Mouse (Mus musculus): ENCODE measurements at regions not wholly inside any gene's neighbourhood (a gene's known extent, or its start where the extent isn't known, plus 50 kb on each side); places are given as distances from the start of the nearest gene placed in this dataset.

DNA sequence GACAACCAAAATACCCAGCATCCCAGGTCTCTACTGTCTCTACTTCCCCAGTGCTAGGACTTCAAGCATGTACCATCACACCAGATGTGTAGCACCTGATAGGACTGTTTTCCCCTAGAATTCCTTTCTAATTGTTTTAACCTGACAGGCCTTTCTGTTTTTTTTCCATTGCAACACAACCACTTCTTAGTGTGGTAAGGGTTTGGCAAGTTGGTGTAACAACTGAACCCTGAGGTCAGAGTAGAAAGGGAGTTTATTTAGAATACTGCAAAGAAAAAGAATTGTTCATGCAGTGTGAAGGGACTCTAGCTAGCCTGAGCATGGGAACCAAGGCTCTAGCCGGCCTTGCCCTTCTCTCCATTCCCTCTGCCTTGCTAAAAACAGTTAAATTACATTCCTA lies 226.1 kb downstream of the Mreg start:
- Histone ChIP-seq H3K9me3 (no peaks in the 10 kb centered on the region), H3K4me3 (no peak overlapping the region), H3K27ac (no peak overlapping the region), H3K36me3 (no peaks in the 10 kb centered on the region), H3K4me1 (replicated peaks) (no peaks in the 10 kb centered on the region), H3K27me3 (ENCODE audit: insufficient read depth, poor library complexity, severe bottlenecking) (no peaks in the 10 kb centered on the region)
- 70% methylated on average over 1 of the region's 1 CpGs for WGBS
- no peak for DNase-seq (ENCODE audit: low spot score)

DNA sequence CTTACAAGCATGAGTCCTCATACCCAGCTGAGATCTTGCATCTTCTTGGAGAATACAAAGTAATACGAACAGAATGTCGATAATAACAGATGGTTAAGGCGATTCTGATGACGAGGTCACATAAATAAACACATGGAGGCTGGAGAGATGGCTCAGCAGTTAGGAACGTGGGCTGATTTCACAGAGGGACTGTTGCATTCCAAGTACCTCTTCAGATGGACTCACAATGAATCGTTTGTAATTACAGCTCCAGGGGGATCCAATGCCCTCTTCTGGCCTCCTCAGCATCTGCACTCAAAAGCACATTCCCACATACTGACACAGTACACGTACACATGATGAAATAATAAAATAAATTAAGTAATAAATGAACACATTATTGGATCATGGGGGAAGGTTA lies 228.3 kb downstream of the Mreg start:
- no peaks in the 10 kb centered on the region for H3K27me3 ChIP-seq (ENCODE audit: insufficient read depth, poor library complexity, severe bottlenecking)
- no peaks in the 10 kb centered on the region for H3K36me3 ChIP-seq
- WGBS: 85% methylated on average over 7 of the region's 7 CpGs
- H3K9me3 ChIP-seq: no peaks in the 10 kb centered on the region
- H3K4me1 ChIP-seq (replicated peaks): no peaks in the 10 kb centered on the region
- DNase-seq (ENCODE audit: low spot score): no peak
- no peak overlapping the region for H3K4me3 ChIP-seq
- no peak overlapping the region for H3K27ac ChIP-seq

DNA sequence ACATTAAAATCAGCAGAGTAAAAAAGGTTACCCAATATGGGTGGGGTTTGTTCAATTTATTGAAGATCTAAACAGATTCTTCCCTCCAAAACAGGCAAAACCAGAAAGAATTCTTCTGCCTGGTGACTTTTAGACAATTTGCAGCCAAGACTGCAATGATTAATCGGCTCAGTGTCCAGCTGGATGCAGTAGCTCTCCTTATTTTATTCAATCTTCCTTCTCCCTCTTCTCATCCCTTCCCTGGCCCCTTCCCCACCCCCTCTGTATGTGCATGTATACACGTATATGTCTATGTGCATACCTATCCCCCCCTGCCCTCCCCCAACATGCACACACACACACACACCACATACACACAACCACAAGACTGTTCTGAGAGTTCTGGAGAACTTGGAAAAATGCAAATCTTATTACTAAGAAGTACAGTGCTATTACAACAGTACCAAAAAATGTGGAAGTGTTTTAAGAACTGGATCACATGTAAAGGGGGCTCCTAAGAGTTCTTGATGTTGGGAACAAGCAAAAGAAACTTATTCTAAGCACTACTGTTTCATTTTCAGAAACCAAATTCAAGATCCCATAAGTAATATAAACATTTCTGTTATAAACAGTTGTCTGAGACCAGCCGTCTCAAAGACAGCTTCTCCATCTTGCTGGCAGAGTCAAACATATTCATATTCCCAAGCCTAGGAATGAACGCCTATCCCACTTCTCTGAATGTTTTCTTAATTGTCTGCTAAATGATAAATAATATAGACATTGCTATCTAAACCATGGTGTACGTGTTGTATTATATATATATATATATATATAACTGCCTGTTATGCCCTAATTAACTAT lies 229.5 kb downstream of the Mreg start:
- no peaks in the 10 kb centered on the region for H3K27me3 ChIP-seq (ENCODE audit: insufficient read depth, poor library complexity, severe bottlenecking)
- H3K4me1 ChIP-seq (replicated peaks): no peaks in the 10 kb centered on the region
- no peak overlapping the region for H3K4me3 ChIP-seq
- WGBS: 84% methylated on average over 5 of the region's 5 CpGs
- no peaks in the 10 kb centered on the region for H3K9me3 ChIP-seq
- no peaks in the 10 kb centered on the region for H3K36me3 ChIP-seq
- DNase-seq (ENCODE audit: low spot score): no peak
- no peak overlapping the region for H3K27ac ChIP-seq

GRCm38 (mm10) chr1:71980624-71981023 lies 231.5 kb downstream of the Mreg start:
- H3K36me3 ChIP-seq: no peaks in the 10 kb centered on the region
- no peaks in the 10 kb centered on the region for H3K4me1 ChIP-seq (replicated peaks)
- WGBS: 82% methylated on average over 4 of the region's 4 CpGs
- H3K27ac ChIP-seq: no peak overlapping the region
- no peaks in the 10 kb centered on the region for H3K9me3 ChIP-seq
- no peak overlapping the region for H3K4me3 ChIP-seq
- H3K27me3 ChIP-seq (ENCODE audit: insufficient read depth, poor library complexity, severe bottlenecking): no peaks in the 10 kb centered on the region
- no peak for DNase-seq (ENCODE audit: low spot score)

DNA sequence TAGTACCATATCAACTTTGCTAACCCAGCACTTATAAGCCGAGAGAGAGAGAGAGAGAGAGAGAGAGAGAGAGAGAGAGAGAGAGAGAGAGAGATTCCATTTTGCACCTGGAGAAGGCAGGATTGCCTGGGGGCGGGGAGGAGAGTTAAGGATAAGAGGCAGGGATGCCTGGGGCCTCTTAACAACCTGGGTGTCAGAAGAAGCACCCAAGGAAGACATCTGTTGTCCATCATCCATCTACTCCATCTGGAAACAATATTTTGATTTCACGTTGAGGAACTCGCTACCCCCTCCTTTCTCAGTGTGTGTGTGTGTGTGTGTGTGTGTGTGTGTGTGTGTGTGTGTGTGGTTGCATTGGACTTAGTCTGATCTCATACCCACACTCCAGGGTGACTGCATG lies 232.8 kb downstream of the Mreg start:
- Histone ChIP-seq H3K27me3 (ENCODE audit: insufficient read depth, poor library complexity, severe bottlenecking) (no peaks in the 10 kb centered on the region), H3K9me3 (no peaks in the 10 kb centered on the region), H3K4me3 (no peak overlapping the region), H3K4me1 (replicated peaks) (0 out of 2 replicates have a peak, but pooled peaks cover 2% of the 10 kb centered on the region), H3K36me3 (no peaks in the 10 kb centered on the region), H3K27ac (no peak overlapping the region)
- DNase-seq (ENCODE audit: low spot score): no peak
- WGBS: 62% methylated on average over 4 of the region's 4 CpGs

GRCm38 (mm10) chr1:71977361-71977760 lies 234.7 kb downstream of the Mreg start:
- H3K4me1 ChIP-seq (replicated peaks): 0 out of 2 replicates have a peak, but pooled peaks cover 2% of the 10 kb centered on the region
- no peaks in the 10 kb centered on the region for H3K36me3 ChIP-seq
- 93% methylated on average over 5 of the region's 5 CpGs for WGBS
- no peak overlapping the region for H3K4me3 ChIP-seq
- no peak for DNase-seq (ENCODE audit: low spot score)
- H3K9me3 ChIP-seq: no peaks in the 10 kb centered on the region
- no peaks in the 10 kb centered on the region for H3K27me3 ChIP-seq (ENCODE audit: insufficient read depth, poor library complexity, severe bottlenecking)
- H3K27ac ChIP-seq: no peak overlapping the region

DNA sequence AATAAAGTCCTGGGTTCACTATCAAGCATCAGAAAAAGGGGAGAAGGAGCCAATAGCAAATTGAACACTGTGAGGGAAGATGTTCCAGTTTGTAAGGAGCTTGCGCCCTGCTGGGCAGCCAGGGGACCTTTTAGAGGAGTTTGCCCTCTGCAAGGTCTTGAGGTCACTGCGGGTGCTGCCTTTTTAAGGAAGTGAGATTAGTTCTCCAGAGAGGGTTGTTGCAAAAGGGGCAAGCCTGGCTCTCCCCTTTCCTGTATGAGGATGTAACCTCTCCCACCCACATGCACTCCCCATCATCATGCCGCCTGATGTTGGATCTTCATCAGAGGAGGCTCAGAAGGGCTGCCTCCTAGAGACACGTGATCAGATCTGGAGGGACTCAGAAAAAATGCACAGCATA lies 237.4 kb downstream of the Mreg start:
- DNase-seq (ENCODE audit: low spot score): no peak
- WGBS: 69% methylated on average over 4 of the region's 4 CpGs

GRCm38 (mm10) chr1:71971943-71972342 lies 240.2 kb downstream of the Mreg start:
- WGBS: 90% methylated on average over 6 of the region's 6 CpGs
- Histone ChIP-seq H3K4me3 (no peak overlapping the region), H3K27ac (no peak overlapping the region), H3K9me3 (no peaks in the 10 kb centered on the region), H3K4me1 (replicated peaks) (0 out of 2 replicates have a peak, but pooled peaks cover 2% of the 10 kb centered on the region), H3K36me3 (no peaks in the 10 kb centered on the region), H3K27me3 (ENCODE audit: insufficient read depth, poor library complexity, severe bottlenecking) (no peaks in the 10 kb centered on the region)
- DNase-seq (ENCODE audit: low spot score): no peak

More for the DNA sequence above, 237.4 kb downstream of the Mreg start:
- Histone ChIP-seq H3K27me3 (ENCODE audit: insufficient read depth, poor library complexity, severe bottlenecking) (no peaks in the 10 kb centered on the region), H3K4me1 (replicated peaks) (0 out of 2 replicates have a peak, but pooled peaks cover 2% of the 10 kb centered on the region), H3K4me3 (no peak overlapping the region), H3K27ac (no peak overlapping the region), H3K36me3 (no peaks in the 10 kb centered on the region), H3K9me3 (no peaks in the 10 kb centered on the region)

- H3K9me3 ChIP-seq: no peaks in the 10 kb centered on the region
- 92% methylated on average over 2 of the region's 2 CpGs for WGBS
- H3K4me3 ChIP-seq: no peak overlapping the region
- H3K27ac ChIP-seq: no peak overlapping the region
- DNase-seq (ENCODE audit: low spot score): no peak
- 0 out of 2 replicates have a peak, but pooled peaks cover 2% of the 10 kb centered on the region for H3K4me1 ChIP-seq (replicated peaks)
- H3K36me3 ChIP-seq: no peaks in the 10 kb centered on the region
- H3K27me3 ChIP-seq (ENCODE audit: insufficient read depth, poor library complexity, severe bottlenecking): no peaks in the 10 kb centered on the region
Measured at GRCm38 (mm10) chr1:71970771-71971170, 241.3 kb downstream of the Mreg start.

DNA sequence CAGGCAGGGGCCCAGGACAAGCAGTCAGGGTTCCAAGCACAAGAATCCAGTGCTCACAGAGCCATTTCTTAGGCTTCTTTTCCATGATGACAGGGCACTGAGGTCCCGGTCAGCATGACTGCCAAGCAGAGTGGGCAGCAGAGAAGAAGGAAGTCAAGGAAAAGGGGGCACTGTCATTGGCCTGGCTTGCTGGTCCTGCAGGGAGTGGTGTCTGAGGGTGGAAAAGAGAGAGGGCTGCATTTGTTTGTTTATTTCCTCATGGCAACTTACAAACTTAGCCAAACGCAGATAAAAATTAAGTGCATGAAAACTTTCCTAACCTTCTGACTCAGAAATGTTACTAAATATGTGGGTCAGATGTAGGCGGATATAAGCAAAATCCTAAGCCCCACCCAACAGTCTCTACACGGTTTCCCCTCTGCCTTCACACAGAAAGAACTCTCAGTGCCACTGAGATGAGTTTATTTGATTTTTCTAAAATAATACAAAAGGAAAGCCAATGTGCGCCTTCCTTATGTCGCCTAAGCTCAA lies 244.5 kb downstream of the Mreg start:
- 93% methylated on average over 6 of the region's 6 CpGs for WGBS
- no peak overlapping the region for H3K27ac ChIP-seq
- no peaks in the 10 kb centered on the region for H3K36me3 ChIP-seq
- DNase-seq (ENCODE audit: low spot score): no peak
- no peaks in the 10 kb centered on the region for H3K4me1 ChIP-seq (replicated peaks)
- H3K9me3 ChIP-seq: no peaks in the 10 kb centered on the region
- H3K27me3 ChIP-seq (ENCODE audit: insufficient read depth, poor library complexity, severe bottlenecking): no peaks in the 10 kb centered on the region
- no peak overlapping the region for H3K4me3 ChIP-seq

DNA sequence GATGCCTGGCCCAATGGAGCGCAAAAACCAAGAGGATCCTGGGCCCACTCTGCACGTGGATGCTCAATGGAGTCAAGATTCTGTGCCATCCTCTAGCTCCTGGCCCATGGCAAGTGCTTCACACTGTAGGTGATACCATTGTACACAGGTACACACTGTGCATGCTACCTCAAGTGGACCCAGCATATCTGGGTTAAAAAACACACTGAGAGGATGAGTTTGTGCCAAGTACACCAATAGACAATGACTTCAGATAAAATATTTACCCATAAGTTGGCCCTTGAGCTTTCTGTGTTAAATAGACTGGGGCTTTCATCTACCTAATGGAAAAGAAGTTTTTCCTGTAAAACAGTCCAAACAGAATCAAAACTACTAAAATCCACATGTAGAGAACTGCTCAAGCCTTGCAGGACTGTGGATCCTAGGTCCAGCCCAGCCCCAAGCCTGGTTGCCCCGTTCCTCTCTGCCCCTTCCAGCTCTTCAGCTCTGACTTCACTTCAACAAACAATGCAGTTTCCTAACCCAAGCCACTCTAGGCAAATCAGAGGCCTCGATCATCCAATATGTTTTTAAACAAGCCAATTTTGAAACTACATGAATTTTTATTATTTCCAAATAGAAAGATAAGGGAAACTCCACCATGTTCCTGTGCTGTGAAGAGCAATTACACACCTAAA lies 247.5 kb downstream of the Mreg start:
- no peak for DNase-seq (ENCODE audit: low spot score)
- Histone ChIP-seq H3K4me3 (no peak overlapping the region), H3K36me3 (no peaks in the 10 kb centered on the region), H3K27me3 (ENCODE audit: insufficient read depth, poor library complexity, severe bottlenecking) (no peaks in the 10 kb centered on the region), H3K9me3 (no peaks in the 10 kb centered on the region), H3K27ac (no peak overlapping the region), H3K4me1 (replicated peaks) (no peaks in the 10 kb centered on the region)
- 85% methylated on average over 4 of the region's 4 CpGs for WGBS

- Histone ChIP-seq H3K36me3 (no peaks in the 10 kb centered on the region), H3K27me3 (ENCODE audit: insufficient read depth, poor library complexity, severe bottlenecking) (no peaks in the 10 kb centered on the region), H3K27ac (no peak overlapping the region), H3K4me3 (no peak overlapping the region), H3K4me1 (replicated peaks) (no peaks in the 10 kb centered on the region), H3K9me3 (no peaks in the 10 kb centered on the region)
- no peak for DNase-seq (ENCODE audit: low spot score)
- 79% methylated on average over 3 of the region's 3 CpGs for WGBS
Measured at GRCm38 (mm10) chr1:71956940-71957339, 255.2 kb downstream of the Mreg start.

GRCm38 (mm10) chr1:71955331-71955730 lies 256.8 kb downstream of the Mreg start:
- Histone ChIP-seq H3K36me3 (no peaks in the 10 kb centered on the region), H3K4me3 (no peak overlapping the region), H3K27ac (no peak overlapping the region), H3K4me1 (replicated peaks) (no peaks in the 10 kb centered on the region), H3K27me3 (ENCODE audit: insufficient read depth, poor library complexity, severe bottlenecking) (no peaks in the 10 kb centered on the region), H3K9me3 (no peaks in the 10 kb centered on the region)
- no peak for DNase-seq (ENCODE audit: low spot score)
